Mouse (Mus musculus) lung, adult 2 months (tissue): ENCODE measurements around the gene Fgf12.

Source experiments
- CTCF ChIP-seq: fragments of 200-500 bp; IDR thresholded peaks from 2 replicates; pipeline ENCODE4 v1.5.1; 2011; ENCODE audit warnings: mild to moderate bottlenecking, low read length, control low read depth; ENCODE audit not compliant: insufficient read depth
- POLR2A ChIP-seq: fragments of 200-500 bp; IDR thresholded peaks from 2 replicates; pipeline ENCODE4 v1.6.1; 2011; ENCODE audit warnings: low read depth, mild to moderate bottlenecking, control low read depth, low read length, borderline replicate concordance; ENCODE audit errors: extremely low read depth

GRCm38 (mm10) chr16:28572212-28572611 lies 180.7 kb downstream of the Fgf12 start:
- TF ChIP-seq POLR2A (no peak), CTCF (no peak)
